Mouse (Mus musculus) G1E-ER4 (cell line): ENCODE measurements around the gene Sycn. TPM values are rescaled to one million over a fixed set of nuclear protein-coding genes. Genes with fewer than 3 reads are reported as not detected.
"Not testable (repeated sequence)": the region's sequence is repeated elsewhere in the genome, so short reads cannot be mapped to it uniquely, and the experiment has no call there.

Source experiments
- GATA1 ChIP-seq: IDR thresholded peaks from one replicate; pipeline ENCODE4 v1.8.0; 2012; ENCODE audit warnings: low read length, inconsistent platforms
- polyA plus RNA-seq: library from polyadenylated mRNA; stranded (reverse); fragments of >175 nt; gene quantifications from 2 replicates; pipeline ENCODE4 v1.2.3, GENCODE M21; 2012

Gene Sycn
- polyA plus RNA-seq = not detected in 2 replicates

GRCm38 (mm10) chr7:28540526-28540925 lies at the start of gene Sycn:
TSS of gene Sycn (plus strand) at chr7:28540885.
- TF ChIP-seq GATA1 = no peak

- TF ChIP-seq GATA1 = no peak
Measured at GRCm38 (mm10) chr7:28490903-28491302, 49.8 kb upstream of the Sycn start.

GRCm38 (mm10) chr7:28492310-28492709 lies 48.4 kb upstream of the Sycn start:
- TF ChIP-seq GATA1 = no peak

- no peak for TF ChIP-seq GATA1
Measured at GRCm38 (mm10) chr7:28495426-28495825, 45.3 kb upstream of the Sycn start.

- no peak for TF ChIP-seq GATA1
Measured at GRCm38 (mm10) chr7:28505585-28505984, 35.1 kb upstream of the Sycn start.

- TF ChIP-seq GATA1 = not testable (repeated sequence)
Measured at GRCm38 (mm10) chr7:28510405-28510974, 30.2 kb upstream of the Sycn start, which contains the start of gene Ifnl2. TSS of gene Ifnl2 (minus strand) at chr7:28510455.

- no peak for TF ChIP-seq GATA1
Measured at GRCm38 (mm10) chr7:28511441-28511840, 29.2 kb upstream of the Sycn start.

GRCm38 (mm10) chr7:28522536-28522935 lies 18.1 kb upstream of the Sycn start, which contains the start of gene Ifnl3:
TSS of gene Ifnl3 (plus strand) at chr7:28522836.
- not testable (repeated sequence) for TF ChIP-seq GATA1

GRCm38 (mm10) chr7:28527922-28528719 lies 12.6 kb upstream of the Sycn start:
- no peak for TF ChIP-seq GATA1

GRCm38 (mm10) chr7:28532005-28532404 lies 8.7 kb upstream of the Sycn start:
- no peak for TF ChIP-seq GATA1

GRCm38 (mm10) chr7:28544051-28544601 lies 3.4 kb downstream of the Sycn start:
- no peak for TF ChIP-seq GATA1

GRCm38 (mm10) chr7:28545048-28545890 lies 4.6 kb downstream of the Sycn start:
- TF ChIP-seq GATA1 = no peak

GRCm38 (mm10) chr7:28545891-28546210 lies 5.2 kb downstream of the Sycn start:
- no peak for TF ChIP-seq GATA1

GRCm38 (mm10) chr7:28546649-28547048 lies 6.0 kb downstream of the Sycn start:
- TF ChIP-seq GATA1 = no peak

- no peak for TF ChIP-seq GATA1
Measured at GRCm38 (mm10) chr7:28547154-28547553, 6.5 kb downstream of the Sycn start, which contains the start of gene Nccrp1. TSS of gene Nccrp1 (minus strand) at chr7:28547254.

- TF ChIP-seq GATA1 = no peak
Measured at GRCm38 (mm10) chr7:28547628-28548027, 6.9 kb downstream of the Sycn start.

- TF ChIP-seq GATA1 = no peak
Measured at GRCm38 (mm10) chr7:28553076-28553475, 12.4 kb downstream of the Sycn start.
